Mouse (Mus musculus) stomach, embryonic 16.5 days (tissue): ENCODE data around the gene Ccdc30. TPM values are rescaled to one million over a fixed set of nuclear protein-coding genes. Genes with fewer than 3 reads are reported as not detected.

Experiments used
- ATAC-seq: fragments of 200-750 bp; cut with Nextera tagmentation; 2 replicates; pipeline ENCODE4 v1.8.0; 2017; ENCODE audit warnings: moderate number of reproducible peaks, moderate TSS enrichment; ENCODE audit not compliant: insufficient read depth, low FRiP score
- H3K27ac ChIP-seq: fragments of 300-500 bp; sonication (generic); 2 replicates; pipeline ENCODE4 v1.5.1; 2014; ENCODE audit warnings: low read length
- H3K27me3 ChIP-seq: fragments of 300-500 bp; sonication (generic); 2 replicates; pipeline ENCODE4 v1.6.1; 2014; ENCODE audit warnings: low read length, control low read depth, mixed read lengths; ENCODE audit not compliant: control insufficient read depth, insufficient read depth
- H3K36me3 ChIP-seq: fragments of 300-500 bp; sonication (generic); 2 replicates; pipeline ENCODE4 v1.6.1; 2014; ENCODE audit warnings: low read length; ENCODE audit not compliant: control insufficient read depth, insufficient read depth
- H3K4me1 ChIP-seq: fragments of 300-500 bp; sonication (generic); 2 replicates; pipeline ENCODE4 v1.6.1; 2014; ENCODE audit warnings: low read length, control low read depth, mixed read lengths; ENCODE audit not compliant: control insufficient read depth, insufficient read depth
- H3K4me2 ChIP-seq: fragments of 300-500 bp; sonication (generic); 2 replicates; pipeline ENCODE4 v1.6.1; 2014; ENCODE audit warnings: low read depth, low read length, mixed read lengths
- H3K4me3 ChIP-seq: fragments of 300-500 bp; sonication (generic); replicated peaks from 2 replicates; pipeline ENCODE4 v1.5.1; 2014; ENCODE audit warnings: mild to moderate bottlenecking, low read length
- H3K9ac ChIP-seq: fragments of 300-500 bp; sonication (generic); 2 replicates; pipeline ENCODE4 v1.6.1; 2014; ENCODE audit warnings: low read length
- H3K9me3 ChIP-seq: fragments of 300-500 bp; sonication (generic); replicated peaks from 2 replicates; pipeline ENCODE4 v1.6.1; 2016; ENCODE audit warnings: low read length, control low read depth; ENCODE audit not compliant: control insufficient read depth
- WGBS: fragments of 180-500 bp; shearing (Covaris S2); extraction: QIAGEN DNeasy Blood & Tissue Kit; methylation state at CpG from one replicate; pipeline ENCODE4 v1.1.7; 2014; 5-methylcytosine and 5-hydroxymethylcytosine counted together
- polyA plus RNA-seq: library from polyadenylated mRNA; unstranded; fragments of >200 nt; fragmentation: Nextera tagmentation; extraction: Ambion mirVana; gene quantifications from 2 replicates; pipeline ENCODE4 v1.2.1, GENCODE M21; 2015

Ccdc30 gene
- 4.7 and 6.7 TPM in 2 replicates for polyA plus RNA-seq

- H3K36me3 ChIP-seq, result no peaks in the 10 kb centered on the region
- peak within 1 kb of the TSS; percentile 99 for H3K4me2 ChIP-seq
- H3K27me3 ChIP-seq, result no peaks in the 10 kb centered on the region
- peak within 1 kb of the TSS; percentile 68 for H3K9ac ChIP-seq
- peak; percentile 98 for ATAC-seq
- H3K27ac ChIP-seq, result no peak within 1 kb of the TSS
- H3K4me1 ChIP-seq, result 0 out of 2 replicates have a peak, but pooled peaks cover 2% of the 10 kb centered on the region
- WGBS, result under 1% methylated on average over 49 of the region's 49 CpGs
- peak within 1 kb of the TSS; percentile 62 for H3K4me3 ChIP-seq
- no peaks in the 10 kb centered on the region for H3K9me3 ChIP-seq
Measured at GRCm38 (mm10) chr4:119415072-119415753, at the start of gene Ccdc30. TSS of gene Ccdc30 (minus strand) at chr4:119415521.

- Histone ChIP-seq H3K9me3 (no peaks in the 10 kb centered on the region), H3K27me3 (no peaks in the 10 kb centered on the region), H3K4me2 (no peak overlapping the region), H3K27ac (no peak overlapping the region), H3K9ac (no peak overlapping the region), H3K4me3 (no peak overlapping the region), H3K36me3 (no peaks in the 10 kb centered on the region), H3K4me1 (peaks cover 10% of the 10 kb centered on the region)
- ATAC-seq, result no peak
- 68% methylated on average over 13 of the region's 13 CpGs for WGBS
Measured at GRCm38 (mm10) chr4:119463756-119464419, 48.6 kb upstream of the Ccdc30 start.

GRCm38 (mm10) chr4:119462858-119463755 is 47.8 kb upstream of the Ccdc30 start:
- Histone ChIP-seq H3K4me1 (peaks cover 10% of the 10 kb centered on the region), H3K4me2 (no peak overlapping the region), H3K27ac (no peak overlapping the region; the same call in 1 of the 2 replicates), H3K9ac (no peak overlapping the region), H3K36me3 (no peaks in the 10 kb centered on the region), H3K4me3 (no peak overlapping the region), H3K27me3 (no peaks in the 10 kb centered on the region), H3K9me3 (no peaks in the 10 kb centered on the region)
- WGBS, result 32% methylated on average over 11 of the region's 11 CpGs
- ATAC-seq, result peak; percentile 74; the same call in 1 of the 2 replicates

- H3K4me2 ChIP-seq, result no peak overlapping the region
- no peaks in the 10 kb centered on the region for H3K9me3 ChIP-seq
- H3K9ac ChIP-seq, result no peak overlapping the region
- peaks cover 10% of the 10 kb centered on the region for H3K4me1 ChIP-seq
- H3K27ac ChIP-seq, result no peak overlapping the region
- WGBS, result 78% methylated on average over 3 of the region's 3 CpGs
- no peaks in the 10 kb centered on the region for H3K36me3 ChIP-seq
- H3K27me3 ChIP-seq, result no peaks in the 10 kb centered on the region
- H3K4me3 ChIP-seq, result no peak overlapping the region
- ATAC-seq, result no peak
Measured at GRCm38 (mm10) chr4:119462457-119462856, 47.1 kb upstream of the Ccdc30 start.

GRCm38 (mm10) chr4:119460728-119461141 is 45.4 kb upstream of the Ccdc30 start:
- Histone ChIP-seq H3K27me3 (no peaks in the 10 kb centered on the region), H3K27ac (no peak overlapping the region), H3K9ac (no peak overlapping the region), H3K9me3 (no peaks in the 10 kb centered on the region), H3K36me3 (no peaks in the 10 kb centered on the region), H3K4me1 (peaks cover 10% of the 10 kb centered on the region), H3K4me2 (no peak overlapping the region), H3K4me3 (no peak overlapping the region)
- 50% methylated on average over 8 of the region's 8 CpGs for WGBS
- ATAC-seq, result peak; percentile 48

GRCm38 (mm10) chr4:119460296-119460695 is 45.0 kb upstream of the Ccdc30 start:
- Histone ChIP-seq H3K27ac (no peak overlapping the region), H3K4me3 (no peak overlapping the region), H3K4me1 (peaks cover 10% of the 10 kb centered on the region), H3K9ac (no peak overlapping the region), H3K27me3 (no peaks in the 10 kb centered on the region), H3K9me3 (no peaks in the 10 kb centered on the region), H3K4me2 (no peak overlapping the region), H3K36me3 (no peaks in the 10 kb centered on the region)
- ATAC-seq, result no peak
- 61% methylated on average over 5 of the region's 5 CpGs for WGBS

- WGBS, result 15% methylated on average over 6 of the region's 6 CpGs
- no peaks in the 10 kb centered on the region for H3K36me3 ChIP-seq
- H3K4me2 ChIP-seq, result no peak overlapping the region
- no peak overlapping the region for H3K9ac ChIP-seq
- H3K4me3 ChIP-seq, result no peak overlapping the region
- H3K27me3 ChIP-seq, result no peaks in the 10 kb centered on the region
- no peaks in the 10 kb centered on the region for H3K9me3 ChIP-seq
- no peaks in the 10 kb centered on the region for H3K4me1 ChIP-seq
- no peak overlapping the region for H3K27ac ChIP-seq
- ATAC-seq, result no peak
Measured at GRCm38 (mm10) chr4:119453533-119453932, 38.2 kb upstream of the Ccdc30 start.

- 55% methylated on average over 5 of the region's 5 CpGs for WGBS
- Histone ChIP-seq H3K36me3 (no peaks in the 10 kb centered on the region), H3K4me3 (no peak overlapping the region), H3K4me2 (no peak overlapping the region), H3K27me3 (no peaks in the 10 kb centered on the region), H3K27ac (no peak overlapping the region), H3K9me3 (no peaks in the 10 kb centered on the region), H3K9ac (no peak overlapping the region), H3K4me1 (no peaks in the 10 kb centered on the region)
- ATAC-seq, result no peak
Measured at GRCm38 (mm10) chr4:119453128-119453527, 37.8 kb upstream of the Ccdc30 start.
